Mouse (Mus musculus) heart, embryonic 16.5 days (tissue): ENCODE data around the gene Gm3115. TPM values are rescaled to one million over a fixed set of nuclear protein-coding genes. Genes with fewer than 3 reads are reported as not detected.
"Not testable (repeated sequence)": the region's sequence is repeated elsewhere in the genome, so short reads cannot be mapped to it uniquely, and the experiment has no call there.

Experiments
- ATAC-seq: fragments of 200-750 bp; cut with Nextera tagmentation; replicated peaks from 2 replicates; pipeline ENCODE4 v1.8.0; 2017; ENCODE audit warnings: moderate number of reproducible peaks; ENCODE audit not compliant: insufficient read depth, low FRiP score; ENCODE audit errors: extremely low read depth
- H3K27ac ChIP-seq: fragments of 300-500 bp; sonication (generic); 2 replicates; pipeline ENCODE4 v1.5.1; 2014; ENCODE audit warnings: mild to moderate bottlenecking, low read length, control low read depth, moderate library complexity
- H3K27me3 ChIP-seq: fragments of 300-500 bp; sonication (generic); 2 replicates; pipeline ENCODE4 v1.6.1; 2014; ENCODE audit warnings: low read length, mixed read lengths; ENCODE audit not compliant: control insufficient read depth, insufficient read depth
- H3K36me3 ChIP-seq: fragments of 300-500 bp; sonication (generic); 2 replicates; pipeline ENCODE4 v1.6.1; 2014; ENCODE audit not compliant: control insufficient read depth, insufficient read depth
- H3K4me1 ChIP-seq: fragments of 300-500 bp; sonication (generic); 2 replicates; pipeline ENCODE4 v1.6.1; 2014; ENCODE audit warnings: low read length, mixed read lengths; ENCODE audit not compliant: control insufficient read depth, insufficient read depth
- H3K4me2 ChIP-seq: fragments of 300-500 bp; sonication (generic); 2 replicates; pipeline ENCODE4 v1.6.1; 2014; ENCODE audit warnings: low read depth, mild to moderate bottlenecking, control low read depth, low read length
- H3K4me3 ChIP-seq: fragments of 300-500 bp; sonication (generic); 2 replicates; pipeline ENCODE4 v1.5.1; 2014; ENCODE audit warnings: mild to moderate bottlenecking, control low read depth, low read length
- H3K9ac ChIP-seq: fragments of 300-500 bp; sonication (generic); 2 replicates; pipeline ENCODE4 v1.6.1; 2014; ENCODE audit warnings: low read length, control low read depth
- H3K9me3 ChIP-seq: fragments of 300-500 bp; sonication (generic); replicated peaks from 2 replicates; pipeline ENCODE4 v1.6.1; 2016; ENCODE audit warnings: low read length; ENCODE audit not compliant: control insufficient read depth
- WGBS: fragments of 180-500 bp; shearing (Covaris S2); extraction: QIAGEN DNeasy Blood & Tissue Kit; methylation state at CpG from one replicate; pipeline ENCODE4 v1.1.7; 2014; 5-methylcytosine and 5-hydroxymethylcytosine counted together
- polyA plus RNA-seq: library from polyadenylated mRNA; unstranded; fragments of >200 nt; fragmentation: Nextera tagmentation; extraction: Ambion mirVana; gene quantifications from 2 replicates; pipeline ENCODE4 v1.2.1, GENCODE M21; 2015

Gm3115 gene
- not detected in 2 replicates for polyA plus RNA-seq

- ATAC-seq, H3K27me3 ChIP-seq: not testable (repeated sequence)
Observed at GRCm38 (mm10) chr14:4083820-4084219, at the start of gene Gm3115. Gene Gm3115 (plus strand): TSS chr14:4084120.

GRCm38 (mm10) chr14:4110426-4110825, 26.5 kb downstream of the Gm3115 start, which contains the start of gene Gm8108:
Gene Gm8108 (plus strand): TSS chr14:4110526.
- 5% methylated on average over 37 of the region's 37 CpGs for WGBS
- Histone ChIP-seq H3K4me2 (peak within 1 kb of the TSS; percentile 60), H3K4me3 (peak within 1 kb of the TSS; percentile 47)
- H3K36me3 ChIP-seq, H3K9ac ChIP-seq, H3K4me1 ChIP-seq, H3K9me3 ChIP-seq, H3K27ac ChIP-seq, ATAC-seq, H3K27me3 ChIP-seq: not testable (repeated sequence)

More at GRCm38 (mm10) chr14:4083820-4084219, at the start of gene Gm3115:
- WGBS = 48% methylated on average over 3 of the region's 3 CpGs
- H3K4me1 ChIP-seq, H3K4me3 ChIP-seq, H3K36me3 ChIP-seq, H3K4me2 ChIP-seq, H3K27ac ChIP-seq, H3K9ac ChIP-seq, H3K9me3 ChIP-seq: not testable (repeated sequence)

GRCm38 (mm10) chr14:4141646-4142045, 57.7 kb downstream of the Gm3115 start:
- not testable (repeated sequence) for H3K9me3 ChIP-seq, H3K27me3 ChIP-seq, H3K4me1 ChIP-seq, H3K36me3 ChIP-seq, H3K27ac ChIP-seq, H3K9ac ChIP-seq, ATAC-seq, H3K4me2 ChIP-seq, H3K4me3 ChIP-seq
- WGBS = 82% methylated on average over 3 of the region's 4 CpGs

Other genes starting within 250 kb of the Gm3115 start
- not detected in 2 replicates for gene Gm3033, start 237.9 kb upstream of the Gm3115 start, polyA plus RNA-seq
- 0.31 TPM in 1 of 2 replicates, not detected in the other for gene Gm2916, start 199.9 kb upstream of the Gm3115 start, polyA plus RNA-seq
- not detected in 2 replicates for gene Gm3029, start 152.4 kb upstream of the Gm3115 start, polyA plus RNA-seq
- gene Gm3095, start 120.6 kb upstream of the Gm3115 start, polyA plus RNA-seq = 0.33 TPM in 1 of 2 replicates, not detected in the other
- gene Gm3099, start 85.7 kb upstream of the Gm3115 start, polyA plus RNA-seq = not detected in 2 replicates
- 0.40 and 1.1 TPM in 2 replicates for gene Gm5796, start 60.2 kb upstream of the Gm3115 start, polyA plus RNA-seq
- 0.50 TPM in 1 of 2 replicates, not detected in the other for gene Gm8108, start 26.4 kb downstream of the Gm3115 start, polyA plus RNA-seq
- not detected in 2 replicates for gene Gm3127, start 80.9 kb downstream of the Gm3115 start, polyA plus RNA-seq
- 0.18 TPM in 1 of 2 replicates, not detected in the other for gene Gm2974, start 98.5 kb downstream of the Gm3115 start, polyA plus RNA-seq
- not detected in 2 replicates for gene Gm3138, start 165.5 kb downstream of the Gm3115 start, polyA plus RNA-seq
- gene Gm3149, start 233.2 kb downstream of the Gm3115 start, polyA plus RNA-seq = not detected in 2 replicates